Mouse (Mus musculus) MEL (cell line): ENCODE measurements at regions not wholly inside any gene's neighbourhood (a gene's known extent, or its start where the extent isn't known, plus 50 kb on each side); places are given as distances from the start of the nearest gene placed in this dataset.

Experiments used
- CTCF ChIP-seq, 3 experiments: IDR thresholded peaks in 2 of 3; conservative IDR thresholded peaks in 1 of 3; 2 replicates each; pipeline ENCODE4 v1.5.1; 2011 to 2012; ENCODE audit warnings: low read length in 3 of 3, low read depth in 2 of 3, mild to moderate bottlenecking in 2 of 3, improper control_type of control experiment in 1 of 3, inconsistent platforms in 1 of 3, mixed read lengths in 1 of 3, moderate library complexity in 1 of 3; ENCODE audit not compliant: control insufficient read depth in 1 of 3, insufficient read depth in 1 of 3, poor library complexity in 1 of 3, severe bottlenecking in 1 of 3
- GATA1 ChIP-seq: IDR thresholded peaks from 2 replicates; pipeline ENCODE4 v1.6.1; 2011; ENCODE audit warnings: low read depth, low read length, improper control_type of control experiment
- KAT2A ChIP-seq: conservative IDR thresholded peaks from 2 replicates; pipeline ENCODE4 v1.6.1; 2012; ENCODE audit warnings: low read depth, low read length, improper control_type of control experiment, inconsistent platforms
- MAX ChIP-seq: IDR thresholded peaks from 2 replicates; pipeline ENCODE4 v1.6.1; 2011; ENCODE audit warnings: low read length, improper control_type of control experiment
- POLR2A ChIP-seq, 2 experiments: IDR thresholded peaks; 2 replicates each; pipeline ENCODE4 v1.6.1; 2011 to 2012; ENCODE audit warnings: low read length in 2 of 2, mild to moderate bottlenecking in 2 of 2, control low read depth in 1 of 2, improper control_type of control experiment in 1 of 2, low read depth in 1 of 2, moderate library complexity in 1 of 2; ENCODE audit not compliant: control insufficient read depth in 1 of 2, insufficient read depth in 1 of 2, poor library complexity in 1 of 2
- RCOR1 ChIP-seq: IDR thresholded peaks from 2 replicates; pipeline ENCODE4 v1.6.1; 2012; ENCODE audit warnings: low read depth, mild to moderate bottlenecking, inconsistent platforms, low read length, improper control_type of control experiment
- SMC3 ChIP-seq: IDR thresholded peaks from 2 replicates; pipeline ENCODE4 v1.6.1; 2011; ENCODE audit warnings: low read depth, low read length, improper control_type of control experiment
- TAL1 ChIP-seq: IDR thresholded peaks from 2 replicates; pipeline ENCODE4 v1.6.1; 2012; ENCODE audit warnings: mild to moderate bottlenecking, inconsistent platforms, low read length, moderate library complexity, mixed read lengths
- ZMIZ1 ChIP-seq: IDR thresholded peaks from 2 replicates; pipeline ENCODE4 v1.6.1; 2012; ENCODE audit warnings: low read depth, mild to moderate bottlenecking, inconsistent platforms, low read length, improper control_type of control experiment, moderate library complexity

DNA sequence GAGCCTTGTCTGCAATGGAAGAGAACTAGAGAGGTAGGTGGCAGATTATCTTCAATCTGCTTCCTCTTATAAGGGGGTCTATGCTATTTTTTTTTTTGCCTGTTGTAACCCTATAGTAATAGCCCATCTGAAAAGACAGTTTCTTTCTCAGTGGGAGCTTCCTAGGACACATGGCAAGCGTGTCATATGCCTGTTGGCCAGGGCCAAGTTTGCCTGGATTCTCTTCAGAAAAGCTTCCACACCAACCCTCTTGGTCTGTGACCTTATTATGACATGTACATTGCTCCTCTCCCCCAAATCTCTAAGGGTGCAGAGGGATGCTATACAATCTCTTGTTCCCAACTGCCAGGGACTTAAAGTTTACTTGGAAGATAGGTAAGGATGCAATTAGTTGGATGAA is 174.8 kb downstream of the Brinp2 start:
- no peak for TF ChIP-seq CTCF (IDR thresholded peaks at IDR 0.05 in 2 of 3, conservative IDR thresholded peaks at IDR 0.05 in 1 of 3; ENCODE audit: control insufficient read depth in 1 of 3, insufficient read depth in 1 of 3, low read depth in 2 of 3, low read length in 3 of 3, poor library complexity in 1 of 3, severe bottlenecking in 1 of 3)
- no peak for TF ChIP-seq SMC3
- TF ChIP-seq TAL1: no peak
- TF ChIP-seq ZMIZ1: no peak
- TF ChIP-seq KAT2A: no peak
- no peak for TF ChIP-seq POLR2A (IDR thresholded peaks at IDR 0.05; ENCODE audit: control insufficient read depth in 1 of 2, insufficient read depth in 1 of 2, low read depth in 1 of 2, low read length in 2 of 2, poor library complexity in 1 of 2)
- TF ChIP-seq RCOR1: no peak
- TF ChIP-seq MAX: no peak
- TF ChIP-seq GATA1: no peak
